Mouse (Mus musculus) v-Abl transformed pro-B cells (cell line): ENCODE measurements around the gene Gstm3.
"Not testable (repeated sequence)": the region's sequence is repeated elsewhere in the genome, so short reads cannot be mapped to it uniquely, and the experiment has no call there.

Experiments used
- in situ Hi-C, 2 experiments: fragments of 400-800 bp; cut with MboI; formaldehyde crosslinking; loops; one replicate each; pipeline ENCODE4 v1.15.1; 2025; ENCODE audit not compliant: unreplicated experiment in 2 of 2

Gstm3 gene

GRCm38 (mm10) chr3:107968724-107969395, at the start of gene Gstm3:
TSS of gene Gstm3 (minus strand) at chr3:107969283.
- in situ Hi-C loops = no loop called here

GRCm38 (mm10) chr3:108018190-108018820, 49.2 kb upstream of the Gstm3 start:
- in situ Hi-C loops = loop anchor here in 1 of 2 experiments (5.0 kb wide), 2 partner anchors 39 to 96 kb away; no protein-coding TSS in a partner anchor

GRCm38 (mm10) chr3:108017473-108018189, 48.5 kb upstream of the Gstm3 start, which contains the start of gene Gstm1:
TSS of gene Gstm1 (minus strand) at chr3:108017973.
- in situ Hi-C loops = loop anchor here in 1 of 2 experiments (5.0 kb wide), 2 partner anchors 40 to 95 kb away; no protein-coding TSS in a partner anchor

GRCm38 (mm10) chr3:108016468-108016867, 47.4 kb upstream of the Gstm3 start:
- in situ Hi-C loops = loop anchor here in 1 of 2 experiments (5.0 kb wide), 2 partner anchors 41 to 94 kb away; no protein-coding TSS in a partner anchor

- in situ Hi-C loops = loop anchor here in 1 of 2 experiments (5.0 kb wide), 2 partner anchors 42 to 93 kb away; no protein-coding TSS in a partner anchor
Measured at GRCm38 (mm10) chr3:108014974-108015346, 45.9 kb upstream of the Gstm3 start.

GRCm38 (mm10) chr3:108014098-108014973, 45.3 kb upstream of the Gstm3 start:
- in situ Hi-C loops = no loop called here

GRCm38 (mm10) chr3:108013331-108013871, 44.3 kb upstream of the Gstm3 start:
- in situ Hi-C loops = no loop called here

- in situ Hi-C loops = no loop called here
Measured at GRCm38 (mm10) chr3:108011558-108011957, 42.5 kb upstream of the Gstm3 start.

- in situ Hi-C loops = no loop called here
Measured at GRCm38 (mm10) chr3:108010286-108010685, 41.2 kb upstream of the Gstm3 start.

- in situ Hi-C loops = no loop called here
Measured at GRCm38 (mm10) chr3:108002021-108002420, 32.9 kb upstream of the Gstm3 start.

- in situ Hi-C loops = no loop called here
Measured at GRCm38 (mm10) chr3:107999491-107999890, 30.4 kb upstream of the Gstm3 start.

GRCm38 (mm10) chr3:107998591-107998990, 29.5 kb upstream of the Gstm3 start:
- in situ Hi-C loops = no loop called here

GRCm38 (mm10) chr3:107996576-107996975, 27.5 kb upstream of the Gstm3 start:
- in situ Hi-C loops = no loop called here

- in situ Hi-C loops = not testable (repeated sequence)
Measured at GRCm38 (mm10) chr3:107995974-107996373, 26.9 kb upstream of the Gstm3 start.

GRCm38 (mm10) chr3:107986041-107986562, 17.0 kb upstream of the Gstm3 start, which contains the start of gene Gstm2:
TSS of gene Gstm2 (minus strand) at chr3:107986453.
- in situ Hi-C loops = no loop called here

- in situ Hi-C loops = not testable (repeated sequence)
Measured at GRCm38 (mm10) chr3:107985141-107985540, 16.1 kb upstream of the Gstm3 start.

- in situ Hi-C loops = no loop called here
Measured at GRCm38 (mm10) chr3:107984471-107984870, 15.4 kb upstream of the Gstm3 start.

GRCm38 (mm10) chr3:107983771-107984170, 14.7 kb upstream of the Gstm3 start:
- in situ Hi-C loops = no loop called here

- in situ Hi-C loops = no loop called here
Measured at GRCm38 (mm10) chr3:107982726-107983125, 13.6 kb upstream of the Gstm3 start.

GRCm38 (mm10) chr3:107981261-107981660, 12.2 kb upstream of the Gstm3 start:
- in situ Hi-C loops = no loop called here
